Mouse (Mus musculus): ENCODE measurements around the gene Exosc6. TPM values are rescaled to one million over a fixed set of nuclear protein-coding genes. Genes with fewer than 3 reads are reported as not detected.
"Not testable (repeated sequence)": the region's sequence is repeated elsewhere in the genome, so short reads cannot be mapped to it uniquely, and the experiment has no call there.

The Exosc6 gene
- total RNA-seq, 4 experiments from 2014 or later = not detected

DNA sequence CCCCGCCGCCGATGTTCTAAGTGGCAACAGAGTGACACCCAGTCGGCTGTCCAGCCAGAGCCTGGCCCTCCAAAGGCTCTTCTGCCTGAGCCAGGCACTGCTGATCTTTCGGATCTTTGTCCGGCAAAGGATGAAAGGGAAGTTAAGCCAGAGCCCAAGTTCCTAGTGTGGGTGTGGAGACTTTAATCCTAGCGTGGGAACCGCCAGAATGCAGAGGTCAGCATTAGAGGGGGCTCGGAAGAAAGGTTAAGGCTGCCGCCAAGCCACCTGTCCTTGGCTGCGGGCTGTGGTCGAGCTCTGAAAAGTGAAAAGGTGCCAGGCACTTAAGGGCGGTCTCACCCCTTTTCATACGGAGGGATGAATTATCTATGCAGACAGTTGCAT lies 5.5 kb downstream of the Exosc6 start:
- DNase-seq (ENCODE audit: low spot score in 2 of 2) = no peak

DNA sequence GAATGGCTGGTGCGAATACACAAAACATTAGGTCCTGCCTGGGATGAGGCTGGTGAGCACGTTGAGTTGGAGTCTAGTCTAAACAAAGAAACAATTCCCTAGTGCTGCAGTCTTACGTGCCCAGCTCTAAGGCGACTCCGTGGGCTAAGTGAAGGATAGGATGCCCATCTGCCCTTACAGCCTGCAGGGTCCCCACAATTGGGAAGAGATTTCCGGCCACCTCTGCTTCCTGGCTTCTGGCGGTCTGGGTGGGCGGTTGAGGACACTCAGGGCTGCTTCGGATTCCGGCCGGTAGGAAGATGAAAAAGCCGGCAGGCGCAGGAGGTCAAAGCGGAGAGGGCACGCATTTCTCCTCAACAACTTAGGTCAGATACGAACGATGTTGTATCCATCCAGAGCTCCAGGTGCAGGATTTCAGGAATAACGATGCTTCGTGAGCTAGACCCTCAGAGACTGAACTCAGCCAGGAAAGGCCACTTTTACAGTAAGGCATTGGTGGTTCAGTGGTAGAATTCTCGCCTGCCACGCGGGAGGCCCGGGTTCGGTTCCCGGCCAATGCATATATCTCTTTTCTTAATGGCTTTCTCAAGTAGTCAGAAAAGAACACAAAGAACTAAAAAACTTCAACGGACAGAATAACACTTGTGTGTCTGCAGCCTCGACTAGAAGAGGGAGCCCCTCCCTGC lies 6.1 kb downstream of the Exosc6 start:
- peak; percentile 87 to 96 for DNase-seq (ENCODE audit: low spot score in 2 of 2)

GRCm38 (mm10) chr8:111062893-111063292 lies 6.8 kb downstream of the Exosc6 start:
- DNase-seq (ENCODE audit: low spot score in 2 of 2) = no peak

DNA sequence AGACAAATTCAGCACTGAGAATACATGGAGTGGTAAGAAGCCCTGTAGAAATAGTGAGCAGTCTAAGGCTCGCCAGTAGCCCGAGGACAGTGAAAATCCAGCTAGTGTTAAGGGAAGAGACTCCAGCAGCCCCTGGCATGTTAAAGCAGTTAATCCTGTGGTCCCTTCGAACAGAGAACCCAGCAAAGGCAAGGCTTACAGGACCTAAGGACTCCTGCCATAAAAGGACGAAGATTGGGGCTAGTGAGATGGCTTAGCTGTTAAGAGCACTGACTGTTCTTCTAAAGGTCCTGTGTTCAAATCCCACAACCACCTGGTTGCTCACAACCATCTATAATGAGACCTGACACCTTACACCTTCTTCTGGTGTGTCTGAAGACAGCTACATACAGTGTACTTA lies 10.2 kb downstream of the Exosc6 start:
- no peak for DNase-seq (ENCODE audit: low spot score in 2 of 2)

- no peak for DNase-seq (ENCODE audit: low spot score in 2 of 2)
Observed at GRCm38 (mm10) chr8:111067439-111067838, 11.3 kb downstream of the Exosc6 start.

GRCm38 (mm10) chr8:111068660-111069059 lies 12.5 kb downstream of the Exosc6 start:
- not testable (repeated sequence) for DNase-seq (ENCODE audit: low spot score in 2 of 2)

- peak; percentile 70 to 79 for DNase-seq (ENCODE audit: low spot score in 2 of 2)
Observed at GRCm38 (mm10) chr8:111075926-111076325, 19.8 kb downstream of the Exosc6 start.

GRCm38 (mm10) chr8:111079461-111079860 lies 23.3 kb downstream of the Exosc6 start:
- no peak for DNase-seq (ENCODE audit: low spot score in 2 of 2)

- DNase-seq (ENCODE audit: low spot score in 2 of 2) = no peak
Observed at GRCm38 (mm10) chr8:111079861-111080271, 23.7 kb downstream of the Exosc6 start.

- no peak for DNase-seq (ENCODE audit: low spot score in 2 of 2)
Observed at GRCm38 (mm10) chr8:111081580-111082258, 25.6 kb downstream of the Exosc6 start.

DNA sequence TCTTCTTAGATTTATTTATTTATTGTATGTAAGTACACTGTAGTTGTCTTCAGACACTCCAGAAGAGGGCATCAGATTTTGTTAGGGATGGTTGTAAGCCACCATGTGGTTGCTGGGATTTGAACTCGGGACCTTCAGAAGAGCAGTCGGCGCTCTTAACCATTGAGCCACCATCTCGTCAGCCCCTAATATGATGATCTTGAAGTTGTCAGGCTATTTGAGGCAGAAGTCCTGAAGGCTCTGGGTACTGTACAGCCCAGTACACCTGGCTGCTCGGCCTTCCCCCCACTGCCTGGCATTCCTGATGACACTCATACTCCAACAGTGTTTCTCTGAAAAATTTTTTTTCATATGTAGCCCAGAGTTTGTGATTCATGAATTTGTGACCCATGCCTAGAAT lies 27.8 kb downstream of the Exosc6 start:
- not testable (repeated sequence) for DNase-seq (ENCODE audit: low spot score in 2 of 2)

- peak in 1 of 2 experiments; percentile 67 for DNase-seq (ENCODE audit: low spot score in 2 of 2)
Observed at GRCm38 (mm10) chr8:111090126-111090525, 34.0 kb downstream of the Exosc6 start.

DNA sequence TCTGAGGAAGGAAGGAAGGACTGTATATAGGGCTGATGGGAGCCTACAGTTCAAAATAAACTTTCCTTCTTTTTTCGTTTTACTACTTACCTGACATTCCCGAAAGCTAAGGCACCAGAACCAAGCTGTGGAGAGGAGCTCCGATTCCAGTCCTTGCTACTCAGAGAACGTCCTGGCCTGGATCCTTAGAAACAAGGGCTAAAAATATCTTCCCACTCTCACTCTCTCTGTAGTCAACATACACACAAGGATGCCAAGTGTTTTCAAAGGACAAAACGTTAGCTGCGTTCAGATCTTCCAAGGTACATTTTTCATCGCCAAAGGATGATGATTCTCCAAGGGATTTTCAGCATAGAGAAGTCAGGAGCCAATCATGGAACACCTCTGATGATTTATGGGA lies 35.6 kb downstream of the Exosc6 start:
- DNase-seq (ENCODE audit: low spot score in 2 of 2) = no peak

GRCm38 (mm10) chr8:111092326-111092725 lies 36.2 kb downstream of the Exosc6 start, which contains the start of gene Clec18a:
Gene Clec18a (minus strand): TSS chr8:111092426.
- not testable (repeated sequence) for DNase-seq (ENCODE audit: low spot score in 2 of 2)

- DNase-seq (ENCODE audit: low spot score in 2 of 2) = peak; percentile 87
Observed at GRCm38 (mm10) chr8:111093865-111094718, 38.0 kb downstream of the Exosc6 start, which contains the start of gene Pdpr. Gene Pdpr (plus strand): TSS chr8:111094630.

- DNase-seq (ENCODE audit: low spot score in 2 of 2) = not testable (repeated sequence)
Observed at GRCm38 (mm10) chr8:111094719-111095302, 38.7 kb downstream of the Exosc6 start.

Small RNA genes within 50 kb of the gene (microRNA-seq; reads per million reads assigned to microRNA genes)
- gene Gm24103 (0 reads per million in 2 experiments), gene Mir3473d (0 reads per million in 2 experiments)

Other genes with a start within 250 kb of the Exosc6 start
- gene Cog4, start 209.7 kb upstream of the Exosc6 start, total RNA-seq (2022) = 10 to 100 TPM; 50.8 to 64.2 (median 62.8) TPM
- gene Sf3b3, start 209.6 kb upstream of the Exosc6 start, total RNA-seq (2022) = 10 to 100 TPM; 64.5 to 78.9 (median 76.6) TPM
- 10 to 100 TPM; 20.7 to 26.7 (median 24.4) TPM for gene Fuk, start 153.9 kb upstream of the Exosc6 start, total RNA-seq (2022)
- gene St3gal2, start 136.4 kb upstream of the Exosc6 start, total RNA-seq (2022) = 100 to 1,000 TPM in 1 of 4 experiments, 10 to 100 TPM in 3; 89.2 to 101 (median 95.3) TPM
- gene Ddx19a, start 58.5 kb upstream of the Exosc6 start, total RNA-seq (2022) = 10 to 100 TPM; 27.2 to 37.3 (median 31.0) TPM
- gene Ddx19b, start 24.6 kb upstream of the Exosc6 start, total RNA-seq (2022) = 10 to 100 TPM; 15.9 to 20.4 (median 16.6) TPM
- gene Aars, start 23.2 kb upstream of the Exosc6 start, total RNA-seq (2022) = 10 to 100 TPM; 78.6 to 89.6 (median 84.8) TPM
- gene Clec18a, start 36.1 kb downstream of the Exosc6 start, total RNA-seq (2022) = 1 to 10 TPM; 1.2 to 2.4 (median 1.5) TPM
- gene Pdpr, start 38.3 kb downstream of the Exosc6 start, total RNA-seq (2022) = 10 to 100 TPM; 27.6 to 30.4 (median 29.8) TPM
- gene Glg1, start 202.9 kb downstream of the Exosc6 start, total RNA-seq (2022) = 100 to 1,000 TPM; 133 to 146 (median 138) TPM
- 10 to 100 TPM; 21.7 to 24.5 (median 22.6) TPM for gene Rfwd3, start 243.9 kb downstream of the Exosc6 start, total RNA-seq (2022)

All from layer of hippocampus, adult 8-10 months (tissue).